10 mouse cellular contexts compared by ENCODE assay signal in the genomic region with DNA sequence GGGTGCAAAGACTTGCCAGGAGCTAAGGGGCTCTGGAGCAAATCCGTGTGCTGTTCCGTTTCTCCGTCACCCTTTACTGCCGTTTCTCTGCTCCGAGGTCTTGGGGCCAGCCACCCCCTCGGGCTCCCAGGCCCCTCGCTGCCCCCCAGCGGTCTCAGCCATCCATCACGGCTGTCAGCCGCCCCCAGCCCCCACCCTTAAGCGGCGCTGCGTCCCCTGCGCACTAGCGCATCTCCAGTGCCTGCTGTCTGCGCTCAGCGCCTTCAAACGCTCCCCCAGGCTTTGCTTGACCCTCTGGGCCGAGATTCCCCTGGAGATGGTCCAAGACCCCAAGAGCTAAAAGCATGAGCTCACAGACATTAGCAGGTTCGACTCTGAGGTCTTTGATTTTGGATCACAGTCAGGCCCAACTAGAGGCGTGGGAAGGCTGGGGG. TPM values are rescaled to one million over a fixed set of nuclear protein-coding genes. Genes with fewer than 3 reads are reported as not detected.
DNase-seq lines count a peak whose midpoint lies in the region; TF ChIP-seq lines count a peak whose summit lies in the region.
"Had no signal": no experiment of that assay in that cellular context is flagged by ENCODE, and none has a peak within 500 bp of the region (broad histone marks: within the 10 kb centered on the region; RNA-seq: fewer than 3 reads in every experiment).

No protein-coding gene starts in this region.

- H3K4me3 ChIP-seq in cortical plate, adult 2 months (ENCODE audit: insufficient read depth, low read length): peak overlapping the region; percentile 59
- H3K4me3 ChIP-seq: liver, embryonic 12.5 days; stomach, embryonic 15.5 days had no signal

- peaks cover 16% of the 10 kb centered on the region for H3K4me1 ChIP-seq in cortical plate, adult 2 months (ENCODE audit: control insufficient read depth, insufficient read depth, low read length)
- H3K4me1 ChIP-seq: liver, embryonic 12.5 days had no signal

- peak; percentile 55; the same call in 1 of the 2 replicates for TF ChIP-seq POLR2A in cortical plate, adult 2 months (IDR thresholded peaks at IDR 0.05; ENCODE audit: extremely low read depth, insufficient read depth, low read length)

- H3K27ac ChIP-seq in cortical plate, adult 2 months (ENCODE audit: insufficient read depth, low read length): peak overlapping the region; percentile 89
- H3K27ac ChIP-seq: liver, embryonic 12.5 days; stomach, embryonic 15.5 days had no signal

- intact Hi-C loops in left cerebral cortex, postnatal 25 days (cut with DNase I): loop anchor here (2.0 kb wide), 1 partner anchor 319 kb away; no protein-coding TSS in a partner anchor

- TF ChIP-seq CTCF in cortical plate, adult 2 months (IDR thresholded peaks at IDR 0.05; ENCODE audit: extremely low read depth, insufficient read depth, low read length): no peak

- peak; percentile 51 to 72 for DNase-seq in left cerebral cortex, postnatal 25 days (ENCODE audit: low spot score in 2 of 2)
- no peak for DNase-seq in left cerebral cortex, adult 8-10 months (ENCODE audit: low spot score in 2 of 2)
- DNase-seq in layer of hippocampus, postnatal 25 days (ENCODE audit: extremely low spot score in 1 of 2, low spot score in 1 of 2): peak; percentile 41 to 51
- DNase-seq in right cerebral cortex, postnatal 25 days: peak; percentile 63
- DNase-seq in heart, postnatal 4 days: no peak
- DNase-seq in adrenal gland, postnatal 14 days: no peak
- DNase-seq: kidney, postnatal 36 days had no signal

RNA-seq across cellular contexts. Expression of a gene that starts 8.8 kb away (rescaled TPM):
- 100 to 1,000 TPM; 546 to 551 TPM for total RNA-seq in left cerebral cortex, postnatal 25 days (2021)
- 100 to 1,000 TPM; 509 to 530 (median 524) TPM for total RNA-seq in left cerebral cortex, adult 8-10 months (2022)
- 396 and 421 TPM in 2 replicates for polyA plus RNA-seq in cortical plate, adult 2 months (2012; rRNA removed)
- total RNA-seq in layer of hippocampus, postnatal 25 days (2021): 100 to 1,000 TPM; 366 to 382 TPM
- total RNA-seq in heart, postnatal 4 days (2021): 1 to 10 TPM in 1 of 2 experiments, under 1 TPM in 1; 0.90 to 1.1 TPM
- total RNA-seq in adrenal gland, postnatal 14 days (2021): 8.4 and 8.7 TPM in 2 replicates

RNA-seq across cellular contexts. Expression of a gene that starts 28.8 kb away (rescaled TPM):
- 1 to 10 TPM; 1.9 to 2.0 TPM for total RNA-seq in left cerebral cortex, postnatal 25 days (2021)
- 1 to 10 TPM in 3 of 4 experiments, under 1 TPM in 1; 0.87 to 2.5 (median 1.5) TPM for total RNA-seq in left cerebral cortex, adult 8-10 months (2022)
- polyA plus RNA-seq in cortical plate, adult 2 months (2012; rRNA removed): 1.1 and 1.5 TPM in 2 replicates
- total RNA-seq in layer of hippocampus, postnatal 25 days (2021): 1 to 10 TPM; 1.5 to 1.8 TPM
- total RNA-seq in heart, postnatal 4 days (2021): under 1 TPM; 0.48 to 0.63 TPM
- total RNA-seq in adrenal gland, postnatal 14 days (2021): 1.7 and 2.0 TPM in 2 replicates

RNA-seq across cellular contexts. Expression of a gene that starts 57.8 kb away (rescaled TPM):
- total RNA-seq in left cerebral cortex, postnatal 25 days (2021): 10 to 100 TPM; 24.3 TPM
- total RNA-seq in left cerebral cortex, adult 8-10 months (2022): 10 to 100 TPM; 22.8 to 23.9 (median 23.3) TPM
- polyA plus RNA-seq in cortical plate, adult 2 months (2012; rRNA removed): 29.1 and 30.2 TPM in 2 replicates
- total RNA-seq in layer of hippocampus, postnatal 25 days (2021): 10 to 100 TPM; 23.3 to 29.1 TPM
- 10 to 100 TPM; 14.7 to 15.8 TPM for total RNA-seq in heart, postnatal 4 days (2021)
- total RNA-seq in adrenal gland, postnatal 14 days (2021): 17.3 and 19.4 TPM in 2 replicates

Comparison
In these comparisons a context has a peak if more than half of its experiments do, and no peak if none do; other contexts are left out.
1. DNase-seq: peak in left cerebral cortex, postnatal 25 days (2 of 2), layer of hippocampus, postnatal 25 days (2 of 2) and right cerebral cortex, postnatal 25 days (single experiment); none in left cerebral cortex, adult 8-10 months (0 of 2), heart, postnatal 4 days (single experiment) and adrenal gland, postnatal 14 days (single experiment).
2. RNA of a gene that starts 8.8 kb away (total RNA-seq): 546 to 551 TPM in left cerebral cortex, postnatal 25 days, 509 to 530 TPM in left cerebral cortex, adult 8-10 months and 366 to 382 TPM in layer of hippocampus, postnatal 25 days; 8.4 to 8.7 TPM in adrenal gland, postnatal 14 days and 0.90 to 1.1 TPM in heart, postnatal 4 days; every median in the first group is over 10 times any median in the second.